Mouse (Mus musculus) cerebellum, postnatal 36 days (tissue): ENCODE data around the gene P4hb.
A peak's percentile ranks its signal among the peaks of the same experiment; 100 is the strongest.
"Not testable (repeated sequence)": the region's sequence is repeated elsewhere in the genome, so short reads cannot be mapped to it uniquely, and the experiment has no call there.

ENCODE experiments used
- DNase-seq, 2 experiments: peaks; one replicate each; pipeline ENCODE4 v3.0.0; 2021 to 2022; ENCODE audit warnings: mixed read lengths in 2 of 2

The P4hb gene

DNA sequence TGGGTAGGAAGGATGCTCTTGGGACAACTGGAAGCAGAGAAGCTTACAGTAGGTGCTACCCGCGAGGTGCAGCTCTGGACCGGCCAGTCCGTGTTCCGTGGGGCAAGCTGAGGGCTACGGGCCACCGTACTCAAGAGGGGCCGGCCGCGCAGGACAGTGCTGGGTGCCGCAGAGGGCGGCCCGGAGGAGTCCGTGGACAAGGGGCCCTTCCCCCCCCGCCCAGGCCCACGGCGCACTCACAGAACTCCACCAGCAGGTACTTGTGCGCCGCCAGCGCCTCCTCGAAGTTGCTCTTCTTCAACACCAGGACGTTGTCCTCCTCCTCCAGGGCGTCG is 669 bp downstream of the P4hb start:
- DNase-seq: no peak

DNA sequence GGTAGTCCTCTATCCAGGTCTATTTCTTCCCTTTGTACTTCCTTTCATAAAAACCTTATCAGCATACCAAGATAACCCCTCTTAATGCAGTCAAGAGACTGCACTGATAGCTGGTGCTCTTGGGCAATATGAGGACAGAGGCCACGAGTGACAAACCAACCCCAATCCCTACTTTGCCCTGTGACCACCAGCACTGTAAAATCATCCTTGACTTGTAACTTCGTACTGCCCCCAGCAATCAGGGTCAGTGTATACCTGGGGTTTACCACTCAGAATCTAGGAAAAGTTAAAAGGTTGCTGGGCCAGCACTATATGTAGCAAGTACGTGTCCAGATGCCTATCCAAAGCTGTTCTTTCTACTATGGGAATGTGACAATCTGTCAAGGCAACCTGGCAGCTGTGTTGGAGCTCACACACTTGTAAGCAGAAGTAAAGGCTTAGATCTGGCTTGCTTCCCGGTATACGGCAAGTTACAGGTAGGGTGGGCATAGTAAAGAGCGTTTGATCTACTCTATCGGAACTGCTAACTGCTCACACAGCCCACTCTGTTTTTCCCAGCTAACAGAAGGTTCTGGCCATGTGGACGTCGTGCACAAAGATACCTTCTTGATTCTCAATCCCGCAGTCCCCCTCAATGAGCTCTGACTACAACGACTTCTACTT is 1.2 kb downstream of the P4hb start:
- DNase-seq: no peak

DNA sequence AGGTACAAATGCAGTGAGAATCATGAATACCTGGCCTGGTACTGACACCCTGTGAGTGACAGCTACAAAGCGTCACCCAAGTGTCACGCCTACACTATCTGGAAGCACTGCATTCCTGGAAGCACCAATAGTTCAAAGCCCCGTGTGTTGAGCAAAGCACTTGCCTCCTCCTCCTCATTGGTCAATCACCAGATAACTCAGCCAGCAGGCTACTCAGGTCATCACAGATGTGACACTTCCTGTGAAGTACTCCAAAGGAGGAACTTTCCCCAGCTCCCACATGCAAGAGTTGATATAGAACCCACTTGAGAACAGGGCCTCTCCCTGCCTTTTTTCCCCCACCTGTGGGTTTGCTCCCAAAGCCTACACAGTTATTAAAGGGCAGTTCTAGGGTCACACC is 1.9 kb downstream of the P4hb start:
- no peak for DNase-seq

DNA sequence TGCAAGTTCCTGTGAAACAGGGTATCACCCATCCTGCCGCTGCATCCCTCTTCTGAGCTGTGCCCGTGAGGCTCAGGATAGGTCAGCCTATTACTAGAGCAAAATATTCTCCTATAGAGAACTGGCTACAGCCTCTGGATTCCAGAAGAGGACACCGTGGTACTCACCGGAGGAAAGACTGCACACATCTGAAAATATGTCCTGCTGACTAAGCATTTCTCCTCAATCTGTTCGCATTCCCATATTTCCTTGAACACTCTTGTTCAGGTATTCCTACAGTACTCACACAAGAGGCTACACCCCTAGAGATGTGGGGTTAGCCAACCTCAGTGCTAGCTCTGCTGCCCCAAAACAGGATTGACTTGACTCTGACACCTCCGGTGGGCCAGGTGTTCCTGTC is 4.7 kb downstream of the P4hb start:
- DNase-seq: no peak

DNA sequence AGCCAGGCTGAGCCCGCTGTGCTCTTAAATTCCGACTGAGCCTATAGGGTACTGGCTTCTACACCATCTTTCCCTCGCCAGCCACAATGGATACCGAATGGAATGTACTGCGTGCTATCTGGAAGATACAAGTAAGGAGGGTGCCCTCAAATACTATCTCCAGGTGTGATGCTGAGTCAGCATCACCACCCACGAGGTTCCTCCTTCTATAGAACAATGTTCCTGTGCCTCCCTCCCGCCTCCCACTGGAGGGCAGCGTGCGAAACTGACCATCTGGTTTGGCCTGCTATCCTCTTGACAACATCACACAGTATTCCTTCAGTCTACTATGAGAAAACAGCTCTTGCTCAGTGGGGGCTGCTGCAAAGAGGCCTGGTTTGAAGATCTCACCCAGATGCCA is 7.9 kb downstream of the P4hb start:
- no peak for DNase-seq

DNA sequence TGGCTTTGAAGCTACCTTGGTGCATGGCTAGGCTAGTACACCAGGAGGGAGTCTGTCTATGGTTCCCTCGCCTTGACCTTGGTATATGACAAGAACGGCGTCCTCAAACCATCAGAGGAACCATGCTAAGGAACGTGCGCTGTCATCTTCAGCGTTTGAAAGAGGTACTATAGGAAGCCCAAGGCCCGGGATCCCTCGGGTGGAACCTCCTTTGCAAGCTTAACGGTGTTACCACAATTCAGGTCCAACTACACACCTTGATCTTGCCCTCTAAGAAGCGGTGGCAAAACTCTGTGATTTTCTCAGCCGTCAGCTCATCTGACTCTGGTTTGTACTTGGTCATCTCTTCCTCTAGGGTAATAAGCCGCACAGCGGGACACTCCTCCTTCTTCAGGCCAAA is 10.1 kb downstream of the P4hb start:
- DNase-seq: no peak

DNA sequence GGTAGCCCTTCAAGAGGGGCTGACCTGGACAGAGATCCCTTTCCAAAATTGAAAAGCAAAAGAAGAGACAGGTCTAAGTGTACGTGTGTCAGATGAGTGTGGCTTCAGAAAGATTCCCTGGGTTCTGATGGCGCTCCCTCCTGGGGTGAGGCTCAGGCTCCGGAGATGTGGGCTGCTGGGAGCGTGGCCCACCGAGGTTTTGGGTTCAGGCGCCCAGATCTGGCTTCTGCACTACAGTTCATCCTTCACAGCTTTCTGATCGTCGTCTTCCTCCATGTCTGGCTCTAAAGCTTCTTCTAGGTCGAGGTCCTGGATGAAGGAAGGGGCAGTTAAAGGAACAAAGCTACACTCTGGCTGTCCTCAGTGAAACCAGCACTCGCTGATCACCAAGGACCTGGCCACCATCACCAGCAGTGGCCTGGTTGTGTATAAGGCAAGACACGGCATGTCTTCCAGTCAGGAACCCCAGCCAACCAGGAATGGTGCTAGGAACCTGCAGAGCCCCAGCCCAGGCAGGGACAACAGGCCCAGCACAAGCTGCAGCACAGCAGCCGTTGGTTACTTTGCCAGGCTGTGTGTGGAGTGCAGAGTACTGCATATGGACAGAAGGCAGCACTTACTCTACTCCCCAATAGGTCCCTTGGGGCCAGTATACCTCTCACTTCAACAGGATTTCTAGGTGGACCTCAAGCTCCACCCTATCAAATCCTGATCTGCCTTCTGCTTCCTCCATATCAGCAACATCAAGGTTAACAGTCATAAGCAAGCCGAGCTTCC is 11.9 kb downstream of the P4hb start:
- no peak for DNase-seq

DNA sequence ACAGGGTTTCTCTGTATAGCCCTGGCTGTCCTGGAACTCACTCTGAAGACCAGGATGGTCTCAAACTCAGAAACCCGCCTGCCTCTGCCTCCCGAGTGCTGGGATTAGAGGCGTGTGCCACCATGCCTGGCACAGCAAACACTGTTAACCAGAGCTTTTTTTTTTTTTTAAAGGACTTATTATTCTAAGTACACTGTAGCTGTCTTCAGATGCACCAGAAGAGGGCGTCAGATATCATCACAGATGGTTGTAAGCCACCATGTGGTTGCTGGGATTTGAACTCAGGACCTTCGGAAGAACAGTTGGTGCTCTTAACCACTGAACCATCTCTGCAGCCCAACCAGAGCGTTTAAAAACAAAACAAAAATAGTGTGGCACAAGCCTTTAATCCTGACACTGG is 14.2 kb downstream of the P4hb start:
- DNase-seq: not testable (repeated sequence)

DNA sequence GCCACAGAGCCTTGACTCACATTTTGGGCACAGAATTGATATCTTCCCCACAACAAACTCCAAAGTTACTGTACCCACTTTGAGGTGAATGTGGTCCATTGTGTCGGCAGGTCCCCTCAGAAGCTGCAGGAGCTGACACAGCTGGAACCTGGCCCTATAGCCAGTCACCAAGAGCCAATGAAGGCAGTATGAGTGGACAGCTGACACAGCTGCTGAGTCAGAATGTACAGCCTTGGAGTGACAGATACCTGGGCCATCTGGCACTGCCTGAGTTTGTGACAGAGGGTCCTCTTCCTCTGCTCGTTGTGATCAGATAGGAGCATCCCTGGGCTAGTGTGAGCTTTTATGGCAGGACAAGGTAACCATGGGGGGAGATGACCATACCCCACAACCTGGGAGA is 17.8 kb downstream of the P4hb start:
- DNase-seq: no peak

DNA sequence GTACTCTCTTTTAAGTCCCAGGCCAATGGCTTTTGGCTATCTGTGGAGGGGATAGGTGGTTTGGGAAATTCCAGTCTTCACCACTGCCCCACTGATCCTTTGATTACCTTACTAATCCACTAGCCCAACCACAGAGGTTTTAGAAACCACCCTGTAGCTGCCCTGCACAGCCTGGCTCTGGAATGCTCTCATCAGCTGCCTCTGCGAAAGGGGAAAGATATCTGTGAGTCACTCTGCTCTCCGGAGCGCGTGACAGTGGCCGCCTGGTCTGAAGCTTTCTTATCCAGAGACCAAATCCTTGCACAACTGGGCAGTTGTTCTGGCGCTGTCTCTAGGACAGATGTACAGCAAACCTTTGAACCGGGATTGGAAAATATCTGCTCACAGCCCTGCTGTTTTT is 18.2 kb downstream of the P4hb start:
- no peak for DNase-seq

DNA sequence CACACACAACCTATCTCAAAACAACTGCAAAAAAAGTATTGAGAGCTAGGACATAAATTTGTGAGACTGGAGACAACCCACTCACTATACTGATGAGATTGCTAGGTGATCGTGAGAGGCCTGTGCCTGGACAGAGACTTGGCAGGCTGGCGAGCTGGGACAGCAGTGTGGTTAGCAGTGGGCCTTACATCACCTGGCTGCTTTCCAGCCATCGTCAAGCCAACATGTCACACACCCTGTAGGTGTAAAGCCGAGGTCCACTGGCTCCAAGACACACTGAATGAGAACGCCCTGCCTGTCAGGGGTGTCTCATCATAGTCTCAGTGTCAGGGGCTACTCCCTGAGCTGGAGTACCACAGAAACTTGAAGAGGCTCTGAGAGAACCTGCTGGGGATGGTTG is 20.3 kb downstream of the P4hb start:
- no peak for DNase-seq

DNA sequence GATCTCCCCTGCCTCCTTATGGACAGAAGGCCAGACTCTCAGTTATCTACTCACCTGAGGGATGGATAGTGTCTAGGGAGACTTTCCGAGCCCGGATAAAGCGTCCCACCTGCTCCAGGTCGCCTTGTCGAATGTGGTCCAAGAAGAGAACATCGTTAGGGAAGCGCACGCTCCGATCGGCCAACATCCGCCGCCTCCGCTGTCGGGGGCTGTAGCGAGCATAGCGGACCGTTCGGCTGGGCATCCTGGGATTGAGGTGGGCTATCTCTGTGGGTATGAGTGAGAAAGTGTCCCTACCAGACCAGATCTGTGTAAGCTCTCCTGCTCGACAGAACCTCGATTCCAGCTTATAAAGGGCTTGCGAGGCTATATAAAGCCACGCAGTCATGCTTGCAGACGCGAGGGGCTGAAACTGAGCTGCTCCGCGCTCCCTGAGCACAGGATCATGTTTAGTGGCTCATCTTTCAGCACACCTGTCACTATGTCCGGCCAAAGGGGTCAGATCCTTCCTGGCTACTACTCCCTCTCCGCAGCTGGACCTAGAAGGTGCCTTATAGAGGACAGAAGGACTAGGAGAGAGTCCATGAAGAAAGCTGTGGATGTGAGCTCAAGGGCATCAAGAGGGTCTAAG is 22.1 kb downstream of the P4hb start, which contains the start of gene Ppp1r27:
TSS of gene Ppp1r27 (minus strand) at position 323 of the 631 bp plus-strand sequence.
- DNase-seq: no peak

DNA sequence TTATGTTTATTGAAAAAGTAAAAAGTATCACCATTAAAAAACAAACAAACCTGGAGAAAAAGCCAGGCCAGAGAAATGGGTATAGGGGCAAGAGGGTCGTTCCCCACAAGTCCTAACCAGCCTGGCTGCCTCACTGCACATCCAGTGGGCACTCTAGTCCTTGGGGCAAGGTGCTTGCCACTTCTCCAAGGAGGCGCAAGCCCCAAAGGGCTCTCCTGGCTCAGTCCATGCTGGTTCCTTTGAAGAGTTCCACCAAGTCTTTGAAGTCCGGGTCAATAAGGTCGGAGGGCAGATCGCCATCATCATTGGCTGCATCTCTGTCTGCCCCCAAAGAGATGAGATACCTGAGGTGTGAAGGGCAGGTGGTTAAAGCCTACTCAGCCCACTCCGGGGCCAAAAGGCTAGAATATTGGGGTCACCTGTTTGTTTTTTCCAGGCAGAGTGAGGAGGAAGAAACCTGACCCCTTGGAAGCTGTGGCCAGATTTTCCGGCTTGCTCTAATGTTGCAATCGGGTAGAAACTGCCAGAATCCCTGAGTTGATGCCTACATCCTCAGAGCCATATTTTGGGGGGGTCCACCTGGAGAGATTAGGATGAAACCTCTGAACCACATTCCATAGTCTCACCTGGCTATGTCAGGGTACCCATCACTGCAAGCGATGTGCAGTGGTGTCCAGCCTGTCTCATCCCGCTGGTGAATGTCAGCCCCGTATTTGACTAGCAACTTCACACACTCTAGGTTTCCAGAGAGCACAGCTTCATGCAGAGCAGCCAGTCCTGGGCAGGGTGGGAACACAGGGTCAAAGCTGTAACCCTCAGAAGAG is 22.9 kb downstream of the P4hb start:
- no peak for DNase-seq

DNA sequence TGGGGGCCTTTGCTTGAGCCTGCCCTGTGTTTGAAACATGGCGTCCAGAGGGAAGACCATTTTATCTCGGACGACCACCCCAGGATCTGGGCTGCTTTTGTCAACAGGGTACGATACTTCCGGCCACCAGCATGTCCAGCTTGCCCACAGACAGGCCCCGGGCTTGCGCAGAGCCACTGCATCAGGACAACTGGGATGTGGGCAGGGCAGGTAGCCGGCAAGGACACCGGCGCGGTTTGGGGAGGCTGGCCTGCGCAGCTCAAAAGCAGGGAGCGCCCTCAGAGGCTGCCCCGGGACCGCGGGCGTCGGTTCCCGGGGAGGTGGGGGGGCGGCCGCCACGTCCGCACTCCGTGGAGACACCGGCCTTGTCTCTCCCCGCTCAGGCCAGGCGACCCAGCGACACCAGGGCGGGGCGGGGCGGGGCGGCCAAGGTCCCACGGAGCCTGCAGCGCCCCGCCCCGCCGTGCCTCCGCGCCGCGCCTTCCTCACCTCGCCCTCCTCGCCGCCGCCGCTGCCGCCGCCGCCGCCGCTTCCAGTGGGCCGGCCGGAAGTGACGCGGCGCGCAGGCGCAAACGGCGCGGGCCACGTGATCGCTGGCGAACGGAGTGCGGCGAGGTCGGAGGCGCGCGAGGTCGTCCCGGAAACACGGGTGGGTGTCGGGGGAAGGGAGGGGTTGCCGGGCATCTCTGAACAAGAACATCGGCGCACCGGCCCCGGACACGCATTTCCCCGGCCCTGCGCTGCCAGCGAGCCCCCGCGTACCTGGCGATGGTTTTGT is 23.7 kb downstream of the P4hb start, which contains the start of gene Mcrip1:
TSS of gene Mcrip1 (minus strand) at position 560 of the 778 bp plus-strand sequence.
- peak; percentile 93 to 96 for DNase-seq

DNA sequence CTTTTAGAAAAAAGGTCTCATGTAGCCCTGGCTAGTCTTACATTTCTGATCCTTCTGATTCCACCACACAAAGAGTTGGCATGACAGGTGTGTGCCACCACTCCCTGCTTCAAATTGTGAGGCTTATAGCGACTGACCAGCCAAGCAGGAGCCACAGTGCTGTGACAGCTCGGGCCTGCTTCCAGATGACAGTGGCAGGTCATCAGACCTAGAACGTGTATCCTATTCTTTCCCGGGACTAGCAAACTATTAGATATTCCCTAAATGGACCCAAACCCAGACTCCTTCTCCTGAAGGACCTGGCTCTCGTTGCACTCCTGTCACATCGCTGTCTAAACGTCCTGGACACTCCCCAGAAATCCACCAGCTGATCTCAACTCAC is 24.3 kb downstream of the P4hb start:
- no peak for DNase-seq

DNA sequence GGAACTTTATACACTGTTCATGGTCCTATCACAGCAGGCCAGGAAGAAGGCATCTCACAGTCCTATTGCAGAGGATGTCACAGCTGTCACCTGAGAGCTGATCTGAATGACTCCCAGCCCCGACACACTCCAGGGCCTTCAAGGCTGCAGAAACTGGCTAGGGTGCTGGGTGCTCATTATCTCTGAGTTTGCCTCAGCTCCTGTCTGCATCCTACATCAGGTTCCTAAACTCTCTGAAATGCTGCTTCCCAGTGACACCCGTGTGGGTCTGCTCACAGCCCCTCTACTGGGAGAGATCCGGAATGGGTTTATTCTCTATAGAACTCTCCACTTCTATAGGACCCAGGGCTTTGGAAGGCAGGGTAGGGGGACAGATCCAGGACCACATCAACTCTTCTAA is 24.8 kb downstream of the P4hb start:
- no peak for DNase-seq

DNA sequence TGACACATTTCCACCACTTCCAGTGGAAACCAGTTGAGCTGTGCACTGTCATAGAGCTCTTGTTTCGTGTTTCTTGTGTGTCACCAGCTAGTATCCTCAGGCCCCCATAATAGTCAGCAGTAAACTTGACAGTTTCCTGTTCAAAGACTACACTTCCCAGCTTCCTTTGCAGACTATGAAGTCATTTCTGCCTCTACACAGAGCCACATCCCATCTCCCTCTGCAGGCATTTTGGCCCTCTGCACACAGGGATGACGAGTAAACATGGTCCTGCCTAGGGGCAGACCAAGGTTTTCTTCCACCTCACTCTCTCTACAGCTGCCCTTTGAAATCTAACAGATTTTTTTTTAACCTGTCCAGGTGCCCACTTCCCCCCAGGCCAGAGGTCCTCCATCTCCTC is 25.6 kb downstream of the P4hb start:
- DNase-seq: no peak

DNA sequence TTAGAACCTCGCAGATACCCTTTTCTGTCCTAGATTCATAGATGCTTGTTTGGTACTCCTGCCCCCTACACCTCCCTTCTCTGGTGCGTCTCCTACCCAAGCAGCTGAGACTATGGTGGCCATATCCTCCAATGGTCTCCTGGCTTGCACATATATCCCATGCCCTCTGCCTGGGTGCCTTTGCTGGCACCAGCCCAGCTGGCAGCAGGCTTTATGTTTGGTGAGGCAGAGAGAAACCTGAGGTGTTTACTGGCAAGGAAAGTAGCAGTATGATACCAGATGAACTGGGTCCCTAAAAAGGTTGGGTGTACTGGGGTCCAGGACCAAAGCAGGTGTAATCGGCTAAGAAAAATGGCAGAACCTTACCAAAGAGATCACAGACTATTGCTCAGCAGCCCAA is 27.1 kb downstream of the P4hb start:
- DNase-seq: no peak

DNA sequence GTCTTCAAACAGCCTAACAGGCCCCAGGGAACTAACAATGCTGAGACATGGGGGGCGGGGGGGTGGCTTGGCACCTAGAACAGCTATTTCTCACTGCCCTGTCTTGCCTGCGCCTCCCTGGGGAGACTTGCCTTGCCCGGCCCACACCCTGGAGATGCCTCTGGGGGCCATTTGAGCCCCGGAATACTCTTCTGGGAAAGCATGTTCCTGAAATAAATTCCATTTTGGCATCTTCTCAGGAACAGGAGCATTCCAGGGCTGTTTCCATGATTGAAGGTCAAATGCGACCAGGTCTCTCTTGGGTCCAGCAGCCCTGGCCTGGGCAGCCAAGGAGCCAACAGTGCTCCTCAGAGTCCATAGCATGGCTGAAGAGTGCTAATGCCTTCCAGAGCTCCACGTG is 30.7 kb downstream of the P4hb start:
- no peak for DNase-seq

DNA sequence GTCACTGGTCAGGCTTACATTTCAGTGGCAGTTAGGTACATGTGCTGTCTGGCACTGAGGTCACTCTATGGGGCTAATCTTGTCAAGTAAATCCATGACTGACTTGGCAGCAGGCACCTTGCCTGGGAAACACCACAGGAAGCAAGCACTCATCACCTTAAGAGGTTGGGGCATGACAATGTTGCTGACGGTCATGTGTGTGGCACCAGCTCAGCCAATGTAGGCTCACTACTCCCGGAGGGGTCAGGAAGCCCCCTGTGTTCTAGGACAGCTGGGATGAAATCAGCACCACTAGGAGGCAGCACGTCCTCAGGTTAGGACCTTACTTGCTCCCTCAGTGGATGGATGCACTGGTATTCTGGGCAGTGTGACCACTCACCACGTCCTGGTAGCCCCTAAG is 31.1 kb downstream of the P4hb start:
- DNase-seq: peak in 1 of 2 experiments; percentile 11

DNA sequence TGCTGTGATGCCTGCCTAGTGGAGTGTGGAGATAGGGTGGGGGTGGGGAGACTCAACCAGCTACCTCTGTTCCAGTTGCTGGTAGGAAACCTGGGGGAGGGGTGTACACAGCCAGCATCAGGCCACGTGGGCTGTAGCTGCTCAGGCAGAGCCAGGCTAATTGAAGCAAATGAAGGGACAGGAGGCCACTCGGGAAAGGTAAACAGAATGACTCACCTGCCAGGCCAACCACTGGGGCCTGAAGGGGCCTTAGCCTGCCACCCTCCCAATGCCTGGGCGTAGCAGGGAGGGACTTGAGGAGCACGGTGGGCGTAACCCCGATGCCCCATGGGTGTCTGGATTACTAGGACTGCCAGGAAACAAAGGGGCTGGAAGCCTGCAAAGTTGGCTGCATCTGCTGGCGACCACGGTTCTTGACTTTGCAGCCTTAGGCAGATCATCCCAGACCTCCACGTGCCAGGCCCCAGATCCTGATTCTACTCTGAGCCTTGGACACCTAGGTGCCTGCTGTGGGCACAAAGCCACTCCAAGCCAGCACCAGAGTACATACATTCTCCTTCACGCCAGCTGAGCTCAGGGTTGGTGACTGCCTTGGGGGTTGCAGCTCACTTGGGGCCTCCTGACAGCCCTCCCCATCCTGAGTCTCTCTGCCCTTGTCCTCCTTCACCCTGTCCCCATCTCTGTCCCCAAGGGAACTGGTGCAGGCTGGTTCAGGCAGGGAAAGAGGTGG is 33.6 kb downstream of the P4hb start:
- no peak for DNase-seq

DNA sequence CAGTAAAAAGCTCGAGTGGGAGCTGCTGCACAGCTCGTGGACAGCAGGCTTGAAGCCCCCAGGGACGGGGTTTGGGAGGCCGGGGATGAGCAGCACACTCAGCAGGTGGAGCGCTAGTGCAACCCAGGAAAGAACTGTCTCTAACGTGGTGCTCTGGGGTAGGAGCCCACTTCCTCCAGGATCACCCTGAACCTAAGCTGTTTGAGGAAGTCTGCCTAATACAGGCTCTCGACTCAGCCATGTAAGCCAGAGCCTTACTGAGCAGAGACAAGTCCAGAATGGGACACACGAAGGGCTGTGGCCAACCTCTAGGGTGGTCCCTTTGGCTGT is 34.1 kb downstream of the P4hb start:
- no peak for DNase-seq
